Comparison of ENCODE assay signal across 27 mouse cellular contexts in genomic region chr1:106633207-106633606, GRCm38 (mm10).
DNase-seq lines count a peak whose midpoint lies in the region; ATAC-seq and TF ChIP-seq lines count a peak whose summit lies in the region.
"Had no signal": no experiment of that assay in that cellular context is flagged by ENCODE, and none has a peak within 500 bp of the region (broad histone marks: within the 10 kb centered on the region; RNA-seq: fewer than 3 reads in every experiment).

No protein-coding gene starts in this region.

- ATAC-seq in CD4-positive, CD25-positive, alpha-beta regulatory T cell, adult 4 months: peak; percentile 16
- ATAC-seq in heart, embryonic 12.5 days (ENCODE audit: insufficient number of reproducible peaks, low FRiP score): peak; percentile 40; the same call in 1 of the 2 replicates
- peak; percentile 80 for ATAC-seq in heart, postnatal 0 days (ENCODE audit: insufficient read depth, low read depth)
- ATAC-seq: forebrain, embryonic 15.5 days; midbrain, embryonic 15.5 days had no signal

- TF ChIP-seq EP300 in heart, postnatal 0 days (IDR thresholded peaks at IDR 0.05; ENCODE audit: low read depth): 0 out of 2 replicates have a peak, but pooled peaks have one; percentile 48

- WGBS in heart, embryonic 12.5 days: 23% methylated on average over 3 of the region's 3 CpGs
- 19% methylated on average over 3 of the region's 3 CpGs for WGBS in heart, postnatal 0 days

- H3K4me2 ChIP-seq in heart, embryonic 12.5 days: no peak overlapping the region
- H3K4me2 ChIP-seq in heart, postnatal 0 days (ENCODE audit: low read depth, low read length): no peak overlapping the region
- H3K4me2 ChIP-seq: embryonic facial prominence, embryonic 13.5 days; forebrain, embryonic 15.5 days; hindbrain, embryonic 15.5 days; limb, embryonic 13.5 days; liver, embryonic 11.5 days; lung, embryonic 15.5 days; midbrain, embryonic 15.5 days had no signal

- no peak overlapping the region for H3K9ac ChIP-seq in heart, embryonic 12.5 days
- no peak overlapping the region for H3K9ac ChIP-seq in heart, postnatal 0 days (replicated peaks; ENCODE audit: low read depth, low read length)
- H3K9ac ChIP-seq: embryonic facial prominence, embryonic 13.5 days; forebrain, embryonic 15.5 days; hindbrain, embryonic 15.5 days; limb, embryonic 13.5 days; lung, embryonic 15.5 days; midbrain, embryonic 15.5 days had no signal

- H3K36me3 ChIP-seq in heart, embryonic 12.5 days: no peaks in the 10 kb centered on the region
- H3K36me3 ChIP-seq in heart, postnatal 0 days (replicated peaks; ENCODE audit: control insufficient read depth, insufficient read depth, low read length): no peaks in the 10 kb centered on the region
- H3K36me3 ChIP-seq: embryonic facial prominence, embryonic 13.5 days; forebrain, embryonic 10.5 days; forebrain, embryonic 15.5 days; G1E; hindbrain, embryonic 10.5 days; hindbrain, embryonic 15.5 days; limb, embryonic 13.5 days; lung, embryonic 15.5 days; midbrain, embryonic 10.5 days; midbrain, embryonic 15.5 days had no signal

- H3K27ac ChIP-seq in heart, embryonic 12.5 days (ENCODE audit: poor library complexity, severe bottlenecking): peak overlapping the region; percentile 40
- peak overlapping the region; percentile 73 for H3K27ac ChIP-seq in heart, postnatal 0 days (ENCODE audit: low read depth)
- H3K27ac ChIP-seq: embryonic facial prominence, embryonic 13.5 days; forebrain, embryonic 10.5 days; forebrain, embryonic 15.5 days; hindbrain, embryonic 10.5 days; hindbrain, embryonic 15.5 days; left cerebral cortex, adult 2 months; limb, embryonic 13.5 days; lung, embryonic 15.5 days; midbrain, embryonic 10.5 days; midbrain, embryonic 15.5 days had no signal

- no peak overlapping the region for H3K4me3 ChIP-seq in heart, embryonic 12.5 days
- H3K4me3 ChIP-seq in heart, postnatal 0 days (ENCODE audit: low read depth, low read length): no peak overlapping the region
- H3K4me3 ChIP-seq: embryonic facial prominence, embryonic 13.5 days; forebrain, embryonic 10.5 days; forebrain, embryonic 15.5 days; hindbrain, embryonic 10.5 days; hindbrain, embryonic 15.5 days; left cerebral cortex, adult 2 months; limb, embryonic 13.5 days; lung, embryonic 15.5 days; midbrain, embryonic 10.5 days; midbrain, embryonic 15.5 days had no signal

- intact Hi-C loops in heart, postnatal 25 days (cut with DNase I): no loop called here

- peaks cover 56% of the 10 kb centered on the region for H3K4me1 ChIP-seq in heart, embryonic 12.5 days (replicated peaks)
- peaks cover 47% of the 10 kb centered on the region for H3K4me1 ChIP-seq in heart, postnatal 0 days (ENCODE audit: control insufficient read depth, insufficient read depth)

- no peaks in the 10 kb centered on the region for H3K9me3 ChIP-seq in heart, embryonic 12.5 days (replicated peaks)
- H3K9me3 ChIP-seq in heart, postnatal 0 days (replicated peaks; ENCODE audit: control insufficient read depth, low read length): no peaks in the 10 kb centered on the region
- H3K9me3 ChIP-seq: embryonic facial prominence, embryonic 13.5 days; forebrain, embryonic 10.5 days; forebrain, embryonic 15.5 days; G1E; hindbrain, embryonic 10.5 days; hindbrain, embryonic 15.5 days; limb, embryonic 13.5 days; lung, embryonic 15.5 days; midbrain, embryonic 10.5 days; midbrain, embryonic 15.5 days had no signal

- no peaks in the 10 kb centered on the region for H3K27me3 ChIP-seq in heart, embryonic 12.5 days (replicated peaks)
- no peaks in the 10 kb centered on the region for H3K27me3 ChIP-seq in heart, postnatal 0 days (ENCODE audit: control insufficient read depth, insufficient read depth, low read length)
- H3K27me3 ChIP-seq: embryonic facial prominence, embryonic 13.5 days; forebrain, embryonic 15.5 days; hindbrain, embryonic 15.5 days; limb, embryonic 13.5 days; lung, embryonic 15.5 days; midbrain, embryonic 15.5 days had no signal

- TF ChIP-seq CTCF in heart, postnatal 0 days (IDR thresholded peaks at IDR 0.05; ENCODE audit: low read depth): no peak

- peak; percentile 90 for DNase-seq in heart, adult 11 months
- no peak for DNase-seq in heart, postnatal 25 days (ENCODE audit: low spot score)
- DNase-seq in heart, postnatal 0 days (ENCODE audit: low spot score): peak; percentile 58
- no peak for DNase-seq in right cerebral cortex, postnatal 25 days
- no peak for DNase-seq in frontal cortex, postnatal 36 days (ENCODE audit: low spot score in 2 of 2)
- DNase-seq in layer of hippocampus, adult 8-10 months (ENCODE audit: low spot score in 2 of 2): no peak
- DNase-seq: adrenal gland, postnatal 14 days; cerebellum, adult 18-20 months; cerebellum, postnatal 10 days; kidney, adult 9 months; kidney, postnatal 14 days; spleen, adult 18-20 months; thymus, postnatal 14 days had no signal

Comparison
In these comparisons a context has a peak if more than half of its experiments do, and no peak if none do; other contexts are left out.
1. DNase-seq: peak in heart, adult 11 months (single experiment) and heart, postnatal 0 days (single experiment); none in heart, postnatal 25 days (single experiment), right cerebral cortex, postnatal 25 days (single experiment), frontal cortex, postnatal 36 days (0 of 2) and layer of hippocampus, adult 8-10 months (0 of 2).
2. ATAC-seq: peak in every context shown above with its lines; median percentile 80 in heart, postnatal 0 days; 40 in heart, embryonic 12.5 days; 16 in CD4-positive, CD25-positive, alpha-beta regulatory T cell, adult 4 months.